Mouse (Mus musculus) neural tube, embryonic 12.5 days (tissue): ENCODE data around the gene Smim23. TPM values are rescaled to one million over a fixed set of nuclear protein-coding genes. Genes with fewer than 3 reads are reported as not detected.

Source experiments
- ATAC-seq: fragments of 200-750 bp; cut with Nextera tagmentation; 2 replicates; pipeline ENCODE4 v1.8.0; 2017; ENCODE audit warnings: low read depth, mild to moderate bottlenecking, moderate TSS enrichment, moderate library complexity; ENCODE audit not compliant: low FRiP score
- H3K27ac ChIP-seq: fragments of 300-500 bp; sonication (generic); 2 replicates; pipeline ENCODE4 v1.5.1; 2016
- H3K27me3 ChIP-seq: fragments of 300-500 bp; sonication (generic); replicated peaks from 2 replicates; pipeline ENCODE4 v1.6.1; 2016; ENCODE audit warnings: mild to moderate bottlenecking
- H3K36me3 ChIP-seq: fragments of 300-500 bp; sonication (generic); 2 replicates; pipeline ENCODE4 v1.6.1; 2016; ENCODE audit warnings: mild to moderate bottlenecking
- H3K4me1 ChIP-seq: fragments of 300-500 bp; sonication (generic); 2 replicates; pipeline ENCODE4 v1.6.1; 2016
- H3K4me2 ChIP-seq: fragments of 300-500 bp; sonication (generic); replicated peaks from 2 replicates; pipeline ENCODE4 v1.6.1; 2016; ENCODE audit warnings: mild to moderate bottlenecking
- H3K4me3 ChIP-seq: fragments of 300-500 bp; sonication (generic); 2 replicates; pipeline ENCODE4 v1.5.1; 2016
- H3K9ac ChIP-seq: fragments of 300-500 bp; sonication (generic); 2 replicates; pipeline ENCODE4 v1.6.1; 2016; ENCODE audit warnings: mild to moderate bottlenecking
- H3K9me3 ChIP-seq: fragments of 300-500 bp; sonication (generic); 2 replicates; pipeline ENCODE4 v1.6.1; 2016; ENCODE audit warnings: mild to moderate bottlenecking
- WGBS: fragments of 180-500 bp; shearing (Covaris S2); methylation state at CpG from one replicate; pipeline ENCODE4 v1.1.7; 2016; 5-methylcytosine and 5-hydroxymethylcytosine counted together
- polyA plus RNA-seq: library from polyadenylated mRNA; unstranded; fragments of >200 nt; fragmentation: Nextera tagmentation; extraction: Ambion mirVana; gene quantifications from 2 replicates; pipeline ENCODE4 v1.2.1, GENCODE M21; 2016

Gene Smim23
- not detected in 2 replicates for polyA plus RNA-seq

GRCm38 (mm10) chr11:32824505-32824904, at the start of gene Smim23:
TSS of gene Smim23 (minus strand) at chr11:32824605.
- ATAC-seq = no peak
- 88% methylated on average over 1 of the region's 1 CpGs for WGBS
- no peaks in the 10 kb centered on the region for H3K36me3 ChIP-seq
- no peak within 1 kb of the TSS for H3K9ac ChIP-seq
- H3K9me3 ChIP-seq = no peaks in the 10 kb centered on the region
- no peak within 1 kb of the TSS for H3K27ac ChIP-seq
- no peaks in the 10 kb centered on the region for H3K4me1 ChIP-seq
- no peak within 1 kb of the TSS for H3K4me3 ChIP-seq
- H3K27me3 ChIP-seq = no peaks in the 10 kb centered on the region
- no peak within 1 kb of the TSS for H3K4me2 ChIP-seq

GRCm38 (mm10) chr11:32868619-32869383, 44.4 kb upstream of the Smim23 start:
- Histone ChIP-seq H3K4me2 (no peak overlapping the region), H3K4me1 (no peaks in the 10 kb centered on the region), H3K36me3 (no peaks in the 10 kb centered on the region), H3K4me3 (no peak overlapping the region), H3K27ac (no peak overlapping the region), H3K9me3 (no peaks in the 10 kb centered on the region), H3K9ac (no peak overlapping the region), H3K27me3 (no peaks in the 10 kb centered on the region)
- 84% methylated on average over 10 of the region's 10 CpGs for whole genome bisulfite sequencing
- ATAC-seq = no peak

- Histone ChIP-seq H3K9ac (no peak overlapping the region), H3K4me1 (no peaks in the 10 kb centered on the region), H3K36me3 (no peaks in the 10 kb centered on the region), H3K9me3 (no peaks in the 10 kb centered on the region), H3K27me3 (no peaks in the 10 kb centered on the region), H3K4me3 (no peak overlapping the region), H3K27ac (no peak overlapping the region), H3K4me2 (no peak overlapping the region)
- 93% methylated on average over 5 of the region's 5 CpGs for WGBS
- no peak for ATAC-seq
These were observed 40.2 kb upstream of the Smim23 start for GRCm38 (mm10) chr11:32864615-32865014.

GRCm38 (mm10) chr11:32857418-32857879, 33.0 kb upstream of the Smim23 start:
- 33% methylated on average over 8 of the region's 8 CpGs for WGBS
- no peak; the same call in 1 of the 2 replicates for ATAC-seq

GRCm38 (mm10) chr11:32846682-32847222, 22.3 kb upstream of the Smim23 start:
- Histone ChIP-seq H3K36me3 (no peaks in the 10 kb centered on the region), H3K4me3 (no peak overlapping the region), H3K27me3 (no peaks in the 10 kb centered on the region), H3K9ac (no peak overlapping the region), H3K9me3 (no peaks in the 10 kb centered on the region), H3K4me1 (0 out of 2 replicates have a peak, but pooled peaks cover 2% of the 10 kb centered on the region), H3K4me2 (no peak overlapping the region), H3K27ac (no peak overlapping the region)
- WGBS = 72% methylated on average over 20 of the region's 20 CpGs
- no peak for ATAC-seq

More at GRCm38 (mm10) chr11:32857418-32857879, 33.0 kb upstream of the Smim23 start:
- Histone ChIP-seq H3K36me3 (no peaks in the 10 kb centered on the region), H3K9me3 (no peaks in the 10 kb centered on the region), H3K27me3 (no peaks in the 10 kb centered on the region), H3K4me2 (no peak overlapping the region), H3K4me3 (no peak overlapping the region), H3K4me1 (peaks cover 7% of the 10 kb centered on the region), H3K27ac (no peak overlapping the region), H3K9ac (no peak overlapping the region)

GRCm38 (mm10) chr11:32841169-32841568, 16.8 kb upstream of the Smim23 start:
- H3K9ac ChIP-seq = no peak overlapping the region
- 71% methylated on average over 5 of the region's 5 CpGs for WGBS
- H3K4me2 ChIP-seq = no peak overlapping the region
- no peaks in the 10 kb centered on the region for H3K9me3 ChIP-seq
- H3K27ac ChIP-seq = no peak overlapping the region
- no peak for ATAC-seq
- H3K4me1 ChIP-seq = no peaks in the 10 kb centered on the region
- H3K27me3 ChIP-seq = 0 out of 2 replicates have a peak, but pooled peaks cover 3% of the 10 kb centered on the region
- H3K36me3 ChIP-seq = no peaks in the 10 kb centered on the region
- no peak overlapping the region for H3K4me3 ChIP-seq

GRCm38 (mm10) chr11:32840256-32840655, 15.9 kb upstream of the Smim23 start:
- Histone ChIP-seq H3K4me2 (no peak overlapping the region), H3K27me3 (0 out of 2 replicates have a peak, but pooled peaks cover 3% of the 10 kb centered on the region), H3K36me3 (no peaks in the 10 kb centered on the region), H3K9me3 (no peaks in the 10 kb centered on the region), H3K27ac (no peak overlapping the region), H3K4me1 (peaks cover 3% of the 10 kb centered on the region; the same call in 1 of the 2 replicates), H3K9ac (no peak overlapping the region), H3K4me3 (no peak overlapping the region)
- ATAC-seq = no peak
- 73% methylated on average over 9 of the region's 9 CpGs for WGBS

GRCm38 (mm10) chr11:32835022-32835421, 10.6 kb upstream of the Smim23 start:
- Histone ChIP-seq H3K9ac (no peak overlapping the region), H3K36me3 (no peaks in the 10 kb centered on the region), H3K27me3 (0 out of 2 replicates have a peak, but pooled peaks cover 3% of the 10 kb centered on the region), H3K4me1 (peaks cover 15% of the 10 kb centered on the region), H3K4me2 (no peak overlapping the region), H3K4me3 (no peak overlapping the region), H3K9me3 (no peaks in the 10 kb centered on the region), H3K27ac (no peak overlapping the region)
- no peak for ATAC-seq
- WGBS = 11% methylated on average over 8 of the region's 8 CpGs

GRCm38 (mm10) chr11:32834367-32834918, 10.0 kb upstream of the Smim23 start:
- peaks cover 15% of the 10 kb centered on the region for H3K4me1 ChIP-seq
- ATAC-seq = no peak
- H3K4me3 ChIP-seq = no peak overlapping the region
- no peaks in the 10 kb centered on the region for H3K36me3 ChIP-seq
- H3K27ac ChIP-seq = no peak overlapping the region
- no peaks in the 10 kb centered on the region for H3K9me3 ChIP-seq
- H3K9ac ChIP-seq = no peak overlapping the region
- no peak overlapping the region for H3K4me2 ChIP-seq
- WGBS = 13% methylated on average over 13 of the region's 13 CpGs
- H3K27me3 ChIP-seq = 0 out of 2 replicates have a peak, but pooled peaks cover 3% of the 10 kb centered on the region

GRCm38 (mm10) chr11:32817566-32817965, 6.8 kb downstream of the Smim23 start:
- no peaks in the 10 kb centered on the region for H3K4me1 ChIP-seq
- no peaks in the 10 kb centered on the region for H3K27me3 ChIP-seq
- H3K9ac ChIP-seq = no peak overlapping the region
- no peak overlapping the region for H3K4me3 ChIP-seq
- no peaks in the 10 kb centered on the region for H3K36me3 ChIP-seq
- H3K27ac ChIP-seq = no peak overlapping the region
- H3K9me3 ChIP-seq = no peaks in the 10 kb centered on the region
- ATAC-seq = no peak
- no peak overlapping the region for H3K4me2 ChIP-seq
- 95% methylated on average over 12 of the region's 12 CpGs for WGBS

GRCm38 (mm10) chr11:32814286-32814685, 10.1 kb downstream of the Smim23 start:
- no peaks in the 10 kb centered on the region for H3K4me1 ChIP-seq
- H3K4me3 ChIP-seq = no peak overlapping the region
- no peaks in the 10 kb centered on the region for H3K9me3 ChIP-seq
- 93% methylated on average over 8 of the region's 8 CpGs for WGBS
- H3K27ac ChIP-seq = no peak overlapping the region
- no peak overlapping the region for H3K9ac ChIP-seq
- H3K4me2 ChIP-seq = no peak overlapping the region
- ATAC-seq = no peak
- no peaks in the 10 kb centered on the region for H3K36me3 ChIP-seq
- no peaks in the 10 kb centered on the region for H3K27me3 ChIP-seq

GRCm38 (mm10) chr11:32809091-32809490, 15.3 kb downstream of the Smim23 start:
- no peaks in the 10 kb centered on the region for H3K27me3 ChIP-seq
- no peak overlapping the region for H3K4me3 ChIP-seq
- no peak overlapping the region for H3K9ac ChIP-seq
- H3K9me3 ChIP-seq = no peaks in the 10 kb centered on the region
- no peak overlapping the region for H3K4me2 ChIP-seq
- no peaks in the 10 kb centered on the region for H3K4me1 ChIP-seq
- no peaks in the 10 kb centered on the region for H3K36me3 ChIP-seq
- ATAC-seq = no peak
- 78% methylated on average over 1 of the region's 1 CpGs for WGBS
- H3K27ac ChIP-seq = no peak overlapping the region
